Mouse (Mus musculus): ENCODE data around the gene Camta2. TPM values are rescaled to one million over a fixed set of nuclear protein-coding genes. Genes with fewer than 3 reads are reported as not detected.
A peak's percentile ranks its signal among the peaks of the same experiment; 100 is the strongest.

Camta2 gene
- polyA plus RNA-seq, 1 experiment from 2014 or later = 9.1 TPM

- H3K4me1 ChIP-seq = peaks cover 55% of the 10 kb centered on the region
- peaks cover 40% of the 10 kb centered on the region for H3K36me3 ChIP-seq (replicated peaks)
- peak; percentile 51 for DNase-seq (ENCODE audit: extremely low spot score, low spot score)
- H3K9me3 ChIP-seq = no peaks in the 10 kb centered on the region
- peak within 1 kb of the TSS; percentile 99 for H3K27ac ChIP-seq
- 6% methylated on average over 3 of the region's 3 CpGs for WGBS
- H3K27me3 ChIP-seq (ENCODE audit: poor library complexity, severe bottlenecking) = no peaks in the 10 kb centered on the region
- peak within 1 kb of the TSS; percentile 99 for H3K4me3 ChIP-seq
Observed at GRCm38 (mm10) chr11:70656964-70657363, 30.9 kb downstream of the Camta2 start, which contains the start of gene Eno3. Gene Eno3 (plus strand): TSS chr11:70657202.

- no peaks in the 10 kb centered on the region for H3K27me3 ChIP-seq (ENCODE audit: poor library complexity, severe bottlenecking)
Observed at GRCm38 (mm10) chr11:70656456-70656927, 31.4 kb downstream of the Camta2 start.

GRCm38 (mm10) chr11:70655571-70656455, 32.1 kb downstream of the Camta2 start:
- under 1% methylated on average over 61 of the region's 61 CpGs for WGBS
- Histone ChIP-seq H3K4me1 (peaks cover 67% of the 10 kb centered on the region), H3K27ac (peak overlapping the region; percentile 99)

More at GRCm38 (mm10) chr11:70656456-70656927, 31.4 kb downstream of the Camta2 start:
- WGBS = 2% methylated on average over 16 of the region's 16 CpGs
- peak; percentile 60 for DNase-seq (ENCODE audit: extremely low spot score, low spot score)
- peaks cover 40% of the 10 kb centered on the region for H3K36me3 ChIP-seq (replicated peaks)
- peaks cover 60% of the 10 kb centered on the region for H3K4me1 ChIP-seq
- H3K9me3 ChIP-seq = no peaks in the 10 kb centered on the region
- peak overlapping the region; percentile 99 for H3K27ac ChIP-seq
- peak overlapping the region; percentile 99 for H3K4me3 ChIP-seq

GRCm38 (mm10) chr11:70654923-70655570, 32.9 kb downstream of the Camta2 start:
- peak; percentile 81 for DNase-seq (ENCODE audit: extremely low spot score, low spot score)
- peaks cover 40% of the 10 kb centered on the region for H3K36me3 ChIP-seq (replicated peaks)
- H3K4me1 ChIP-seq = peaks cover 71% of the 10 kb centered on the region
- no peaks in the 10 kb centered on the region for H3K27me3 ChIP-seq (ENCODE audit: poor library complexity, severe bottlenecking)
- no peaks in the 10 kb centered on the region for H3K9me3 ChIP-seq
- 0% methylated on average over 48 of the region's 48 CpGs for WGBS
- peak overlapping the region; percentile 99 for H3K4me3 ChIP-seq
- H3K27ac ChIP-seq = peak overlapping the region; percentile 99

More at GRCm38 (mm10) chr11:70655571-70656455, 32.1 kb downstream of the Camta2 start:
- DNase-seq (ENCODE audit: extremely low spot score, low spot score) = peak; percentile 69
- no peaks in the 10 kb centered on the region for H3K27me3 ChIP-seq (ENCODE audit: poor library complexity, severe bottlenecking)
- H3K4me3 ChIP-seq = peak overlapping the region; percentile 99
- H3K36me3 ChIP-seq (replicated peaks) = peaks cover 40% of the 10 kb centered on the region
- no peaks in the 10 kb centered on the region for H3K9me3 ChIP-seq

GRCm38 (mm10) chr11:70654198-70654922, 33.5 kb downstream of the Camta2 start, which contains the start of gene Pfn1:
Gene Pfn1 (minus strand): TSS chr11:70654644.
- Histone ChIP-seq H3K4me1 (peaks cover 75% of the 10 kb centered on the region), H3K9me3 (no peaks in the 10 kb centered on the region), H3K4me3 (peak within 1 kb of the TSS; percentile 99), H3K36me3 (replicated peaks) (peaks cover 41% of the 10 kb centered on the region), H3K27me3 (ENCODE audit: poor library complexity, severe bottlenecking) (no peaks in the 10 kb centered on the region), H3K27ac (peak within 1 kb of the TSS; percentile 99)
- under 1% methylated on average over 61 of the region's 61 CpGs for WGBS
- peak; percentile 80 for DNase-seq (ENCODE audit: extremely low spot score, low spot score)

DNA sequence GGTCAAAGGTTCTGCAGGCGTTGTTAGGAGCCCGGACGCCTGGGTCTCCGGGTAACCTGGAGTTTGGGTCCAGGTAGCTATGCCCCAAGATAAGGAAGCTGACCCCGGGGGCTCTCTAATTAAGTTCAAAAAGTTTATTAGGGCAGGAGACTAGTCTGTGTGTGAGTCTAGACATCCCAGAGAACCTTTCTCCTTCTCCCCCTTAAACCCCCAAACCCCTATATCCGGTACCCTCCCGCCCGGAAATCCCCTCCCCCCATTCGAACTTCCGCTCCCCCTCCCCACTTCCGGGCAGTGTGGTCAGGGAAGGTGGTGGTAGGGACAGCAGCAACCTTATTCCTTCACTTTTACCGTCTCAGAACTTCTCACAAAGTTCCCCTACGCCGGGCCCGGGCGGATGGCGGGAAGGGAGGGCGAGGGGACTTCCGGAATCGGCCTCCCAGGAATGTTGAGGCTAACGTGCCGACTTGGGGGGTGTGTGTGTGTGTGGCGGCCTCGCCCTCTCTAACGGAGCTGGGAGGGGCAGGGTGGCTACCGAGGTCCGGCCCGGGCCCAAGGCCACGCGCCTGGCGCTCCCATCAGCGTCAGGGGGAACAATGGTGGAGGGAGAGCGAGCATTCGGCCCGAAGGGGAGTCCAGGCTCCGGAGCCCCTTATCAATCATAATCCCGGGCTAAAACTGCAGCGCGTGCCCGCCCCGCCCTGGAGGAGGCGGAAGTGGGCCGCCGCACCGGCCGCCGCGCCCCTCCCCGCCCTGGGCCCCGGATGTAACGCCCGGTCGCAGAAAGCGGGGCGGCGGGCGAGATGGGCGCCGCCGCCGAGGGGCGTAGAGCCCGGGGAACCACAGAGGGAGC, 34.3 kb downstream of the Camta2 start:
- under 1% methylated on average over 62 of the region's 63 CpGs for WGBS
- DNase-seq (ENCODE audit: extremely low spot score, low spot score) = peak; percentile 82
- Histone ChIP-seq H3K4me3 (peak overlapping the region; percentile 99), H3K27ac (peak overlapping the region; percentile 99), H3K4me1 (peaks cover 79% of the 10 kb centered on the region), H3K36me3 (replicated peaks) (peaks cover 47% of the 10 kb centered on the region), H3K9me3 (no peaks in the 10 kb centered on the region), H3K27me3 (ENCODE audit: poor library complexity, severe bottlenecking) (no peaks in the 10 kb centered on the region)

GRCm38 (mm10) chr11:70652884-70653344, 35.0 kb downstream of the Camta2 start:
- no peak for DNase-seq (ENCODE audit: extremely low spot score, low spot score)
- H3K36me3 ChIP-seq (replicated peaks) = peaks cover 51% of the 10 kb centered on the region
- no peaks in the 10 kb centered on the region for H3K9me3 ChIP-seq
- 62% methylated on average over 6 of the region's 6 CpGs for WGBS
- peak overlapping the region; percentile 99 for H3K4me3 ChIP-seq
- H3K27ac ChIP-seq = peak overlapping the region; percentile 99
- peaks cover 79% of the 10 kb centered on the region for H3K4me1 ChIP-seq
- no peaks in the 10 kb centered on the region for H3K27me3 ChIP-seq (ENCODE audit: poor library complexity, severe bottlenecking)

DNA sequence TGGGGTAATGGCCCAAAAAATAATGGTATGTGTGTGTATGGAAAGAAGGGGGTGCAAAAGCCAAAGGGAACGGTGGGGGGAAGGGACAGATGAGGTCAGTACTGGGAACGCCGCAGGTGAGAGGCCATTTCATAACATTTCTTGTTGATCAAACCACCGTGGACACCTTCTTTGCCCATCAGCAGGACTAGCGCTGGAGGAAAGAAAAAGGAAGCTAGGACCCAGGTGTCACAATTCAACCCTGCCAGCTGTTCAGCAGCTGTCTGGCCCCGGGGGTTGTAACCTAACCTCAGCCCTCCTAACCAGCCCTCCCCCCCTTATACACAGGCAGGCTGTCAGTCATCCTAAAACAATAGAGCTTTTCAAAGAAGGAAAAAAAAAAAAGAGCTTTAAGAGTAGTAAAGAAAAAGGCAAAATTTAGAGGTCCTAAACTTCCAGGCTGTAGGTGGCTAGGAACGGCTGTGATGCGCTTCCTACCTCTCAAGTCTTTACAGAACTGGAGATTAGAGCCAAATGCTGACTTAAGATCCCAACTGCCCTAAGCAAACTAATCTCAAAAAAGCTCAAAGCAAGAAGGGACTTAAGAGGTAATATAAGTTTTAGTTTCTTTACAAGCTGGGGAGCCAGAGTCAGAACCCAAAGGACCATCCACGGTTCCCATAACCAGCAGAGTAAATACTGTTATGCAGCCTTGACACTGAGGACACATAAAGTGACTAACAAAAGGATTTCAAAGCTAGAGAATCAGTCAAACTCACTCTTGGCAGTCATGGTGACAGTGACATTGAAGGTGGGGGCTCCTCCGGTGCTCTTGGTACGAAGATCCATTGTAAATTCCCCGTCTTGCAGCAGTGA, 35.6 kb downstream of the Camta2 start:
- WGBS = 76% methylated on average over 12 of the region's 12 CpGs
- H3K4me1 ChIP-seq = peaks cover 75% of the 10 kb centered on the region
- H3K36me3 ChIP-seq (replicated peaks) = peaks cover 51% of the 10 kb centered on the region
- peak overlapping the region; percentile 99; the same call in 1 of the 2 replicates for H3K27ac ChIP-seq
- DNase-seq (ENCODE audit: extremely low spot score, low spot score) = no peak
- H3K27me3 ChIP-seq (ENCODE audit: poor library complexity, severe bottlenecking) = no peaks in the 10 kb centered on the region
- H3K4me3 ChIP-seq = peak overlapping the region; percentile 99
- no peaks in the 10 kb centered on the region for H3K9me3 ChIP-seq

DNA sequence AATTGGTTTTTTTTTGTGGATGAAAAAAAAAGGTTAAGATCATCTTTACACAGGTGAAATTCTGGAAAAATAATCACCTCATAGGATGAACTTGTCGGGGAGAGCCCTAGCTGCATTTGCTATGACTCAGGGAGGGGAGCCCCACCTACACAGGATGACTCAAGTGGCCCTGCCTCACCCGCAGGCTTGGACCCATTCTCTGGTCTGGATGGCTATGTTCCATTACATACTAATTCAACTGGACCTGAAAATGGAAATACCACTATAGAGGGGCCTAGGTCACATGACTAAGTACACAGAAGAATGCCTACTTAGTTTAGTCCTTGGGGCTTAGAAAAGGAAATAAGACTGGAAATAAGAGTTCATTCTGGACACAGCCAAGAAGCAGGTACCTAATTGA, 36.5 kb downstream of the Camta2 start:
- Histone ChIP-seq H3K36me3 (replicated peaks) (peaks cover 51% of the 10 kb centered on the region), H3K27ac (no peak overlapping the region), H3K4me1 (peaks cover 71% of the 10 kb centered on the region), H3K27me3 (ENCODE audit: poor library complexity, severe bottlenecking) (no peaks in the 10 kb centered on the region), H3K4me3 (peak overlapping the region; percentile 17; the same call in 1 of the 2 replicates), H3K9me3 (no peaks in the 10 kb centered on the region)
- no peak for DNase-seq (ENCODE audit: extremely low spot score, low spot score)
- WGBS = 87% methylated on average over 2 of the region's 2 CpGs

DNA sequence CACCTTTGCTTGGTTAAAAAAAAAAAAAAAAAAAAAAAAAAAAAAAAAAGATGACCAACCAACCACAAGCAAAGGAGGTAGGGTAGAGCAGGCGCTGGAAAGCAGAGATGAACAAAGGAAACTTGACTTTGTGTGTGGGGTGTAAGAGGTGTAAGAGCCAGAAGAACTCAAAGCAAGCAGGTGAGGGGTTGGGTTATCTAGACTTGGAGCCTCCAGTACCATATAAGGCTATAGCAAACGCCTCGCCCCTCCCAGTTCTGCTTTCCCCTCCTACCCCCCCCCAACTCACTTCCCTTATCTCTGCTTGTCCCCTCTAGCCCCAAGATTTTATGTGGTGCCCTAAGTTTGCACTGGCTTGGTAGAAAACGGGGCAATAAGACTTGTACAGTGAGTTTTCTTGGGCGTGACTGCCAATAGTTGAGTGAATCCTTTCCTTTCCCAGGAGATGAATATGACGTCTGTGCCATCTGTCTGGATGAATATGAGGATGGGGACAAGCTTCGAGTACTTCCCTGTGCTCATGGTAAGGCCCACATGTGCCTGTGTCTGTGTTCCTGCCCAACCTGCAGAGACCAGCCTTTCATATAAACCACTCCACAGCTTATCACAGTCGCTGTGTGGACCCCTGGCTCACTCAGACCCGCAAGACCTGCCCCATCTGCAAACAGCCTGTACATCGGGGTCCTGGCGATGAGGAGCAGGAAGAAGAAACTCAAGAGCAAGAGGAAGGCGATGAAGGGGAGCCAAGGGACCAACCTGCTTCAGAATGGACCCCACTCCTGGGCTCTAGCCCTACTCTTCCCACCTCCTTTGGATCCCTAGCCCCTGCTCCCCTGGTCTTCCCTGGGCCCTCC, 37.4 kb downstream of the Camta2 start:
- H3K4me3 ChIP-seq = peak overlapping the region; percentile 17
- no peak for DNase-seq (ENCODE audit: extremely low spot score, low spot score)
- no peaks in the 10 kb centered on the region for H3K9me3 ChIP-seq
- no peaks in the 10 kb centered on the region for H3K27me3 ChIP-seq (ENCODE audit: poor library complexity, severe bottlenecking)
- peaks cover 71% of the 10 kb centered on the region for H3K4me1 ChIP-seq
- WGBS = 85% methylated on average over 12 of the region's 12 CpGs
- H3K27ac ChIP-seq = no peak overlapping the region
- peaks cover 55% of the 10 kb centered on the region for H3K36me3 ChIP-seq (replicated peaks)

Data from forebrain, embryonic 10.5 days (tissue).